Mouse (Mus musculus) myocyte (in vitro differentiated cells): ENCODE data around the gene Mybph.

ENCODE experiments used
- E2F4 ChIP-seq: IDR thresholded peaks from one replicate; pipeline ENCODE4 v1.6.1; 2011; ENCODE audit warnings: mild to moderate bottlenecking, control low read depth, moderate library complexity; ENCODE audit not compliant: insufficient read depth
- MYOG ChIP-seq, 3 experiments: IDR thresholded peaks; one replicate each; pipeline ENCODE4 v1.6.1; 2011; ENCODE audit warnings: control low read depth in 2 of 3, low read depth in 2 of 3, mild to moderate bottlenecking in 2 of 3; ENCODE audit not compliant: insufficient read length in 2 of 3, control insufficient read depth in 1 of 3, insufficient read depth in 1 of 3
- POLR2A ChIP-seq: IDR thresholded peaks from one replicate; pipeline ENCODE4 v1.6.1; 2011; ENCODE audit warnings: low read depth, mild to moderate bottlenecking, control low read depth, moderate library complexity; ENCODE audit not compliant: insufficient read length

DNA sequence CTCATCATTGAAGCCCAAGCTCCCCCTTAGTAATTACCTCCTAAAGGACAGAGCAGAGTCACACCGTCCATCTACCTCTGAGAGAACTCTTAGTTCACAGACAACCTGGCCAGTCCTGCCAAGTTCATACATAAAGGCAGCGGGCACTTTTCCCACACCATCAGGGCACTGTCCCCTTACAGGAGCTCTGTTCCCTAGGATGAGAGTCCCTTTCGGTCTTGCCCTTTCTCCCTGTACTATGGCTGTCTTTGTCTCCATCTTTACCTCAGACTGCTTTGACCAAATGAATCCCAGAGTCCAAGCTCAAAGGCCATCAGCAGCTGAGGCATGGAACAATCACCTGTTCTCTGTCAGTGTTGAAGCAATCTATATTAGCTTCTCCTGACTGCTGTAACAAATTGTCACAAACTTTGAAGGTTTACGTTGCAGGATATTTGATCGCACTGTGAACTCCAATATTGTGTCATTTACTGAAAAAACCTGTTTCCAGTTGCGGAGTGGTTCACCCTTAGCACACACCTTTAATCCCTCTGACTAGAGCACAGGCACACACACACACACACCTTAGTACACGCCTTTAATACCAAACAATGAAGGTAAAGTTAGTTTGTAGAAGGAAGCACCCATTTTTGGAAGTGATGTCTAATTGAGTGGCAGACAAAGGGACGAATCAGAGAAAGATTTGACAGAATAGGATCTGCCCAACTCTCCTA, 24.1 kb upstream of the Mybph start:
- TF ChIP-seq POLR2A (no peak), E2F4 (no peak), MYOG (IDR thresholded peaks at IDR 0.05; ENCODE audit: control insufficient read depth in 1 of 3, insufficient read depth in 1 of 3, insufficient read length in 2 of 3, low read depth in 2 of 3) (no peak)
